Mouse (Mus musculus) limb, embryonic 11.5 days (tissue): ENCODE measurements around the gene Map4k5. TPM values are rescaled to one million over a fixed set of nuclear protein-coding genes. Genes with fewer than 3 reads are reported as not detected.

Experiments used
- ATAC-seq: fragments of 200-750 bp; cut with Nextera tagmentation; 2 replicates; pipeline ENCODE4 v1.8.0; 2017; ENCODE audit warnings: low read depth; ENCODE audit not compliant: insufficient number of reproducible peaks, low FRiP score, low TSS enrichment
- DNase-seq: peaks from one replicate; pipeline ENCODE4 v3.0.0-alpha.2; 2015; ENCODE audit warnings: low spot score
- H3K27ac ChIP-seq: fragments of 300-500 bp; sonication (generic); replicated peaks from 2 replicates; pipeline ENCODE4 v1.5.1; 2014; ENCODE audit warnings: low read depth, mild to moderate bottlenecking, low read length
- H3K27me3 ChIP-seq: fragments of 300-500 bp; sonication (generic); 2 replicates; pipeline ENCODE4 v1.6.1; 2014; ENCODE audit warnings: mild to moderate bottlenecking, low read length, mixed read lengths; ENCODE audit not compliant: control insufficient read depth, insufficient read depth
- H3K36me3 ChIP-seq: fragments of 300-500 bp; sonication (generic); 2 replicates; pipeline ENCODE4 v1.6.1; 2014; ENCODE audit warnings: mild to moderate bottlenecking, low read length, moderate library complexity, mixed read lengths; ENCODE audit not compliant: control insufficient read depth, insufficient read depth
- H3K4me1 ChIP-seq: fragments of 300-500 bp; sonication (generic); 2 replicates; pipeline ENCODE4 v1.6.1; 2014; ENCODE audit warnings: low read length, mixed read lengths; ENCODE audit not compliant: control insufficient read depth, insufficient read depth
- H3K4me2 ChIP-seq: fragments of 300-500 bp; sonication (generic); 2 replicates; pipeline ENCODE4 v1.6.1; 2014; ENCODE audit warnings: low read depth, mild to moderate bottlenecking, moderate library complexity; ENCODE audit not compliant: severe bottlenecking
- H3K4me3 ChIP-seq: fragments of 300-500 bp; sonication (generic); 2 replicates; pipeline ENCODE4 v1.5.1; 2014; ENCODE audit warnings: low read depth, low read length
- H3K9ac ChIP-seq: fragments of 300-500 bp; sonication (generic); 2 replicates; pipeline ENCODE4 v1.6.1; 2014; ENCODE audit warnings: mild to moderate bottlenecking, low read length
- H3K9me3 ChIP-seq: fragments of 300-500 bp; sonication (generic); 2 replicates; pipeline ENCODE4 v1.6.1; 2016; ENCODE audit warnings: low read length; ENCODE audit not compliant: control insufficient read depth
- WGBS: fragments of 180-500 bp; shearing (Covaris S2); extraction: QIAGEN DNeasy Blood & Tissue Kit; methylation state at CpG from one replicate; pipeline ENCODE4 v1.1.7; 2014; 5-methylcytosine and 5-hydroxymethylcytosine counted together
- polyA plus RNA-seq: library from polyadenylated mRNA; unstranded; fragments of >200 nt; fragmentation: Nextera tagmentation; extraction: Ambion mirVana; gene quantifications from 2 replicates; pipeline ENCODE4 v1.2.1, GENCODE M21; 2014

Gene Map4k5
- polyA plus RNA-seq, 1 experiment from 2014 or later, result 43.0 TPM

DNA sequence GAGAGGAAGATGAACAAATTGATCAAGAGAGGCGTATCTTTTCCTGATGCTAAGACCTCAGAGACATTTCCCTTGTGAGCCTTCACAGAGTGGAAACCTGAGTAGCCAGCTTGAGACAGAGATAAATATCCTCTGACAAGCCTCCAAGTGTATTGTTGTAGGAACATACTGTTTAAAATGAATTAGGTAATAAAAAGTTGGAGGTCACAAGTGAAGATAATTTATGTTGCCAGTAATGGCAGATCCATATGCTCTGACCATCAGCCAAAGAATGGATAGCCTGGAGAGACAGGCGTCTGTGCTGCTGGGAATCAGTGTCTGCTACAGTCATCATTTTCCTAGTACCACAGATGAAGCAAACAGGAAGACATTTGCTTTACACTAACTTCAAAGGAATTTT lies 2.0 kb upstream of the Map4k5 start:
- Histone ChIP-seq H3K4me2 (no peak overlapping the region), H3K27me3 (no peaks in the 10 kb centered on the region), H3K27ac (no peak overlapping the region), H3K36me3 (no peaks in the 10 kb centered on the region), H3K4me3 (no peak overlapping the region), H3K9me3 (no peaks in the 10 kb centered on the region), H3K4me1 (0 out of 2 replicates have a peak, but pooled peaks cover 3% of the 10 kb centered on the region), H3K9ac (no peak overlapping the region)
- ATAC-seq (no peak), DNase-seq (no peak)
- WGBS, result 63% methylated on average over 2 of the region's 2 CpGs

DNA sequence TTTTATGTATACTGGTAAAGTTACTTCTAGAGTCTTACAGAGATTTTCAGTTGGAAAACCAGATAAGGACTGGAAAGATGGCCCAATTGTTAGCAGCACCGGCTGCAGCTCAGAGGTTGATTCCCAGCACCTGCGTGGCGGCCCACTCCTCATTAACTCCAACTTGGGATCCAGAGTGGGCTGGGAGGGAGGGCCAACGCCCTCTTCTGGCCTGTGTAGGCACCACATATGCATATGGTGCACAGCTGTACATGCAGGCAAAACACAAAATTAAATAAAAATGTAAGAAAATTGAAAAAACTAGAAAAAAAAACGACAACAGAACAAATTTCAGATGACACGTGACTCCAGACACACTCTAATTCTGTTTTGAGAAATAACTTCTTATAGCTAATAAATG lies 927 bp upstream of the Map4k5 start:
- Histone ChIP-seq H3K27ac (no peak overlapping the region), H3K36me3 (no peaks in the 10 kb centered on the region), H3K4me1 (0 out of 2 replicates have a peak, but pooled peaks cover 3% of the 10 kb centered on the region), H3K9ac (no peak overlapping the region), H3K4me2 (no peak overlapping the region), H3K27me3 (no peaks in the 10 kb centered on the region), H3K4me3 (no peak overlapping the region), H3K9me3 (no peaks in the 10 kb centered on the region)
- 63% methylated on average over 6 of the region's 6 CpGs for WGBS
- ATAC-seq, result no peak
- no peak for DNase-seq

DNA sequence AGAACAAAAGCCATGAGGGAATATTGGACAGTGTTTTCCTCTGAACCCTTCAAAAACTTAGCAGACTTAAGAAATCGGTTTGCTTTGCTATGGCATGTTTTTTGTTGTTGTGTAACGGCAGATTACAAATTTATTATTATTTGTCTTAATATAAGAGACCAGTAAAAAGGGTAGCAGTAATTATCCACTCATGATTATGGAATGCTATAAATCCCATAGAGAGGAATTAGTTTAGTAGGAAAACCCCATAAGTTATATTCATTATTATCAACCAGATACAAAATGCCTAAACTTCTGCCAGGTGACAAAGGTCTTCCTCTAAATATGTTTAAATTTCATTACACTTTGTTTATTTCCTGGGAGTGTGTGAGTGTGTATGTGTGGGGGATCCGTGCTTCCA lies 1.3 kb downstream of the Map4k5 start:
- Histone ChIP-seq H3K4me2 (peak overlapping the region; percentile 69), H3K9me3 (no peaks in the 10 kb centered on the region), H3K36me3 (no peaks in the 10 kb centered on the region), H3K27me3 (no peaks in the 10 kb centered on the region), H3K4me3 (peak overlapping the region; percentile 64), H3K4me1 (0 out of 2 replicates have a peak, but pooled peaks cover 5% of the 10 kb centered on the region), H3K9ac (peak overlapping the region; percentile 89), H3K27ac (no peak overlapping the region)
- no peak for DNase-seq
- WGBS, result 48% methylated on average over 3 of the region's 3 CpGs
- ATAC-seq, result no peak

DNA sequence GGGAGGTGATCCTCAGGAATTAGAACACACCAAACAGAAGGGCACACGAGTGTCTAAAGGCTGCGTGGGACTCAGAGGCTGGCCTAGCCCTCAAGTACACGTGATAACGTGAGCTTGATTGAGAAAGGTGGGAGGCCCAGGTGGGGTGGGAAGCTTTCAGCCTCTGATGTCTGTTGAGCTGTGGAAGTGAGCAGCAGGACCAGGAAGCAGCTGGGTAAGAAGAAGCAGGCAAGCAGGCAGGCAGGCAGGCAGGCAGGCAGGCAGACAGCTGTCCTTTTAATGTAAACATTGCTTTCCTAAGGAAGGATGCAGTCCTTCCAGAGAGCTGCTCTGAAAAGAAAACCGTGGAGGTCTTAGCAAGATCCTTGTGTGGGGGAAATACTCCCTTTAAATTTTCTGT lies 2.5 kb downstream of the Map4k5 start:
- ATAC-seq (no peak), DNase-seq (no peak)
- Histone ChIP-seq H3K9ac (no peak overlapping the region), H3K4me1 (0 out of 2 replicates have a peak, but pooled peaks cover 5% of the 10 kb centered on the region), H3K9me3 (no peaks in the 10 kb centered on the region), H3K4me2 (no peak overlapping the region), H3K27me3 (no peaks in the 10 kb centered on the region), H3K36me3 (no peaks in the 10 kb centered on the region), H3K4me3 (no peak overlapping the region), H3K27ac (no peak overlapping the region; the same call in 1 of the 2 replicates)
- 36% methylated on average over 5 of the region's 5 CpGs for WGBS

DNA sequence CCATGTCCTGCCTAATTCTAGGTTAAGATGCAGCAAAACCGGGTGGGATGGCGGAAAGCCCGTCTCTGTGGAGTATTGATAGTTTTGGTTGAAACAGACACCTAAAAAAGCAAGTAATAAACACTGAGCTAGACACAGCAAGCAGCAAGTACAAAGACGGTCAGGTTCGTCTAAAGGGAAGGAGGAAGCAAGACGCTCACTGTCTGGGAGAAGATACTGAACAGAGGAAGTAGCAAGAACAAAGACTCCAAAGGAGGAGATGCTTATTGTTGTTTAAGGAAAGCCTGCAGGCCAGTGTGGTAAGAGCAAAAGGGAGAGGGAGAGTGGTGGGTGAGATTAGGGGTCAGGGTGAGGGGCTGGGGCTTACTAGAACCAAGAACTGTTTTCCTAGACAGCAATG lies 2.9 kb downstream of the Map4k5 start:
- Histone ChIP-seq H3K27me3 (no peaks in the 10 kb centered on the region), H3K4me2 (no peak overlapping the region), H3K9me3 (no peaks in the 10 kb centered on the region), H3K4me3 (no peak overlapping the region), H3K36me3 (no peaks in the 10 kb centered on the region), H3K9ac (no peak overlapping the region), H3K4me1 (0 out of 2 replicates have a peak, but pooled peaks cover 5% of the 10 kb centered on the region), H3K27ac (no peak overlapping the region; the same call in 1 of the 2 replicates)
- ATAC-seq (no peak), DNase-seq (no peak)
- 68% methylated on average over 6 of the region's 6 CpGs for WGBS

DNA sequence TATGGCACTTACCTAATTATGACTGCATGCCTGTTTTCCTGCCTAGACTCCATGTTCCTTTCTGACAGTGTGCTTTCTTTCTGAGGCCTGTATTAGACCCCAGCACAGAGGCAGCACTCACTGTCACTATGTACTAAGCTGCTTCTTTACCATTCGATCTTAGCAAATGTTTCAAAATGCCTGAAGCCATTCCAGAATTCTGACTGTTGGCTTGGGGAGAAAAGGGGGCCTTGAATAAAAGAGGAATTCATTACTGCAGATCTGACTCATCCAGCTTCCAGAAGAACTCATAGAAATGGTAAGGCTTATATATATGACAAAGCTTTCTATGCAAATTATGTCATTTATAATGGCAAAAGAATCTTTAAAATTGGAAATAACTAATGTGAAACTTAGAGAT lies 4.7 kb downstream of the Map4k5 start:
- Histone ChIP-seq H3K27me3 (no peaks in the 10 kb centered on the region), H3K4me3 (no peak overlapping the region), H3K4me2 (no peak overlapping the region), H3K27ac (no peak overlapping the region), H3K4me1 (0 out of 2 replicates have a peak, but pooled peaks cover 5% of the 10 kb centered on the region), H3K36me3 (no peaks in the 10 kb centered on the region), H3K9ac (no peak overlapping the region), H3K9me3 (no peaks in the 10 kb centered on the region)
- WGBS, result 79% methylated on average over 1 of the region's 1 CpGs
- DNase-seq (no peak), ATAC-seq (no peak)

DNA sequence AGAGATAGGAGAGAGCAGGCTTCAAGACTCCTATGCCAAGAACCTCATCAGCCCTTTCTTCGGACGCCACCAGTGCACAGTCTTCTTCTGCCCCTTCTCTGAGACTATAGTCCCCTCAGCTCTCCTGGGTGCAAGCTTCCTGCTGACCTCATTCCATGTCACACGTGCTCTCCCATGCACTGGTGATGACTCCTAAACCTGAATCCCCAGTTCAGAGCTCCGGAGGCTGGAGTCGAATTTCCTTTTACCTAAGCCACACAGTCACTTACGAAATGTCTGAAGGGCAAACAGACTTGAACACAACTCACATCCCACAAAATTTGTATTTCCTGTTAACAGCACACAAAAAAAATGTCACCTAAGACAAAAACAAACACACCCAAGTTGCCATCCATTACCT lies 5.2 kb downstream of the Map4k5 start:
- Histone ChIP-seq H3K4me3 (no peak overlapping the region), H3K9ac (no peak overlapping the region), H3K4me1 (0 out of 2 replicates have a peak, but pooled peaks cover 5% of the 10 kb centered on the region), H3K9me3 (no peaks in the 10 kb centered on the region), H3K27me3 (no peaks in the 10 kb centered on the region), H3K36me3 (no peaks in the 10 kb centered on the region), H3K27ac (no peak overlapping the region), H3K4me2 (no peak overlapping the region)
- 81% methylated on average over 6 of the region's 6 CpGs for WGBS
- ATAC-seq, result no peak
- DNase-seq, result no peak

DNA sequence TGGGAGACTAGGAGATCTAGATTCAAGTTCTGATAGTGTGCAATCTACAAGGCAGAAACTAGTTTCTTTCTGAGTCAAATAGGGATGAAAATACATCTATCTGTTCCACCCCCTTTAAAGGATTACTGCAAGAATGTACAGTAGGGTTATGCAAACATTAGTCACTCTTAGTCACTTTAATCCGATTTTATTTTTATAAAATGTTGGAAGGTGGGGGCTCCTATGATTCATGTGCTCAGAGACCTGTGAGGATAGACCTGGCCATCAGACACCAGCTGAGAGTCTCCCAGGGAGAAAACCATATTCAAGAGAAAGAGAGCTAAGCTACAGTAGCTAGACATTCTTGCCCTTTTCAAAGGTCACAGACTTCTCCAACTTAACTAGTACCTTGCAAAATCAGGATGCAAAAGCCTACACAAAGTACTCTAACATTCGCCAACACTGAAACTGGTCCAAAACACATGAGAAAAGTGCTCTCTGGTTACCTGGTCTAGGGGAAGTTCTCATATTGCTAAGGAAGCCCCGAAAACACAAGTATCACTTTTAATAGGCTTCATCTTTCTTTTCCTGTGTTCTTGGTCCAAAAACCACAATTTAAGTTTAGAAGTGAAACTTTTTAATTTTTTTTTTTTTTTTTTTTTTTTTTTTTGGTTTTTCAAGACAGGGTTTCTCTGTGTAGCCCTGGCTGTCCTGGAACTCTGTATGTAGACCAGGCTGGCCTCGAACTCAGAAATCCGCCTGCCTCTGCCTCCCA lies 7.7 kb downstream of the Map4k5 start:
- Histone ChIP-seq H3K4me1 (peaks cover 6% of the 10 kb centered on the region; the same call in 1 of the 2 replicates), H3K27me3 (no peaks in the 10 kb centered on the region), H3K27ac (no peak overlapping the region), H3K36me3 (no peaks in the 10 kb centered on the region), H3K4me2 (no peak overlapping the region), H3K9me3 (no peaks in the 10 kb centered on the region), H3K9ac (no peak overlapping the region), H3K4me3 (no peak overlapping the region)
- WGBS, result 94% methylated on average over 5 of the region's 5 CpGs
- ATAC-seq (no peak), DNase-seq (no peak)
